Mouse (Mus musculus): ENCODE measurements around the gene Nfyb. TPM values are rescaled to one million over a fixed set of nuclear protein-coding genes. Genes with fewer than 3 reads are reported as not detected.

Gene Nfyb
- polyA plus RNA-seq, 1 experiment from 2014 or later = 60.7 TPM

- H3K4me2 ChIP-seq (replicated peaks; ENCODE audit: low read depth, low read length) = no peak overlapping the region
- no peaks in the 10 kb centered on the region for H3K27me3 ChIP-seq (ENCODE audit: control insufficient read depth, insufficient read depth, low read length)
- WGBS = 96% methylated on average over 9 of the region's 9 CpGs
- DNase-seq (ENCODE audit: low spot score) (no peak), ATAC-seq (ENCODE audit: low FRiP score) (no peak)
- H3K4me1 ChIP-seq (replicated peaks; ENCODE audit: control insufficient read depth, insufficient read depth, low read length) = peaks cover 7% of the 10 kb centered on the region
- no peak overlapping the region for H3K27ac ChIP-seq (ENCODE audit: low read depth, low read length)
- H3K9ac ChIP-seq (ENCODE audit: low read depth, low read length) = no peak overlapping the region
- no peak overlapping the region for H3K4me3 ChIP-seq (ENCODE audit: low read depth, low read length)
- H3K9me3 ChIP-seq (ENCODE audit: control insufficient read depth, low read length) = no peaks in the 10 kb centered on the region
- peaks cover 21% of the 10 kb centered on the region for H3K36me3 ChIP-seq (ENCODE audit: control insufficient read depth, insufficient read depth, low read length)
Observed at GRCm38 (mm10) chr10:82757341-82757740, 6.6 kb downstream of the Nfyb start.

GRCm38 (mm10) chr10:82756466-82756865 is 7.5 kb downstream of the Nfyb start:
- Histone ChIP-seq H3K4me1 (replicated peaks; ENCODE audit: control insufficient read depth, insufficient read depth, low read length) (peaks cover 6% of the 10 kb centered on the region), H3K9ac (ENCODE audit: low read depth, low read length) (no peak overlapping the region), H3K4me3 (ENCODE audit: low read depth, low read length) (no peak overlapping the region), H3K27me3 (ENCODE audit: control insufficient read depth, insufficient read depth, low read length) (no peaks in the 10 kb centered on the region), H3K27ac (ENCODE audit: low read depth, low read length) (no peak overlapping the region), H3K4me2 (replicated peaks; ENCODE audit: low read depth, low read length) (no peak overlapping the region), H3K9me3 (ENCODE audit: control insufficient read depth, low read length) (no peaks in the 10 kb centered on the region), H3K36me3 (ENCODE audit: control insufficient read depth, insufficient read depth, low read length) (peaks cover 27% of the 10 kb centered on the region)
- ATAC-seq (ENCODE audit: low FRiP score) (no peak), DNase-seq (ENCODE audit: low spot score) (no peak)
- WGBS = 91% methylated on average over 9 of the region's 9 CpGs

- 93% methylated on average over 11 of the region's 11 CpGs for WGBS
- H3K9me3 ChIP-seq (ENCODE audit: control insufficient read depth, low read length) = no peaks in the 10 kb centered on the region
- no peak overlapping the region for H3K27ac ChIP-seq (ENCODE audit: low read depth, low read length)
- H3K4me3 ChIP-seq (ENCODE audit: low read depth, low read length) = no peak overlapping the region
- ATAC-seq (ENCODE audit: low FRiP score) (no peak), DNase-seq (ENCODE audit: low spot score) (no peak)
- no peak overlapping the region for H3K4me2 ChIP-seq (replicated peaks; ENCODE audit: low read depth, low read length)
- no peak overlapping the region for H3K9ac ChIP-seq (ENCODE audit: low read depth, low read length)
- no peaks in the 10 kb centered on the region for H3K27me3 ChIP-seq (ENCODE audit: control insufficient read depth, insufficient read depth, low read length)
- H3K4me1 ChIP-seq (replicated peaks; ENCODE audit: control insufficient read depth, insufficient read depth, low read length) = 0 out of 2 replicates have a peak, but pooled peaks cover 2% of the 10 kb centered on the region
- peaks cover 28% of the 10 kb centered on the region for H3K36me3 ChIP-seq (ENCODE audit: control insufficient read depth, insufficient read depth, low read length)
Observed at GRCm38 (mm10) chr10:82755213-82755890, 8.6 kb downstream of the Nfyb start.

GRCm38 (mm10) chr10:82754642-82755041 is 9.3 kb downstream of the Nfyb start:
- DNase-seq (ENCODE audit: low spot score) (no peak), ATAC-seq (ENCODE audit: low FRiP score) (no peak)
- 100% methylated on average over 1 of the region's 1 CpGs for WGBS
- no peak overlapping the region for H3K27ac ChIP-seq (ENCODE audit: low read depth, low read length)
- H3K36me3 ChIP-seq (ENCODE audit: control insufficient read depth, insufficient read depth, low read length) = peaks cover 28% of the 10 kb centered on the region
- no peaks in the 10 kb centered on the region for H3K27me3 ChIP-seq (ENCODE audit: control insufficient read depth, insufficient read depth, low read length)
- H3K9me3 ChIP-seq (ENCODE audit: control insufficient read depth, low read length) = no peaks in the 10 kb centered on the region
- H3K4me2 ChIP-seq (replicated peaks; ENCODE audit: low read depth, low read length) = no peak overlapping the region
- H3K4me3 ChIP-seq (ENCODE audit: low read depth, low read length) = no peak overlapping the region
- H3K9ac ChIP-seq (ENCODE audit: low read depth, low read length) = no peak overlapping the region
- H3K4me1 ChIP-seq (replicated peaks; ENCODE audit: control insufficient read depth, insufficient read depth, low read length) = no peaks in the 10 kb centered on the region

GRCm38 (mm10) chr10:82752921-82753320 is 11.0 kb downstream of the Nfyb start:
- ATAC-seq (ENCODE audit: low FRiP score) = no peak
- H3K9ac ChIP-seq (ENCODE audit: low read depth, low read length) = no peak overlapping the region
- 94% methylated on average over 3 of the region's 3 CpGs for WGBS

GRCm38 (mm10) chr10:82750778-82751177 is 13.2 kb downstream of the Nfyb start:
- no peak overlapping the region for H3K4me2 ChIP-seq (replicated peaks; ENCODE audit: low read depth, low read length)
- H3K4me1 ChIP-seq (replicated peaks; ENCODE audit: control insufficient read depth, insufficient read depth, low read length) = no peaks in the 10 kb centered on the region
- no peaks in the 10 kb centered on the region for H3K27me3 ChIP-seq (ENCODE audit: control insufficient read depth, insufficient read depth, low read length)
- DNase-seq (ENCODE audit: low spot score) (no peak), ATAC-seq (ENCODE audit: low FRiP score) (no peak)
- H3K36me3 ChIP-seq (ENCODE audit: control insufficient read depth, insufficient read depth, low read length) = peaks cover 30% of the 10 kb centered on the region
- H3K27ac ChIP-seq (ENCODE audit: low read depth, low read length) = no peak overlapping the region
- H3K4me3 ChIP-seq (ENCODE audit: low read depth, low read length) = no peak overlapping the region
- H3K9me3 ChIP-seq (ENCODE audit: control insufficient read depth, low read length) = no peaks in the 10 kb centered on the region
- no peak overlapping the region for H3K9ac ChIP-seq (ENCODE audit: low read depth, low read length)
- 91% methylated on average over 6 of the region's 6 CpGs for WGBS

More at GRCm38 (mm10) chr10:82752921-82753320, 11.0 kb downstream of the Nfyb start:
- H3K27ac ChIP-seq (ENCODE audit: low read depth, low read length) = no peak overlapping the region
- H3K4me3 ChIP-seq (ENCODE audit: low read depth, low read length) = no peak overlapping the region
- H3K4me2 ChIP-seq (replicated peaks; ENCODE audit: low read depth, low read length) = no peak overlapping the region
- no peaks in the 10 kb centered on the region for H3K9me3 ChIP-seq (ENCODE audit: control insufficient read depth, low read length)
- H3K36me3 ChIP-seq (ENCODE audit: control insufficient read depth, insufficient read depth, low read length) = peaks cover 32% of the 10 kb centered on the region
- H3K27me3 ChIP-seq (ENCODE audit: control insufficient read depth, insufficient read depth, low read length) = no peaks in the 10 kb centered on the region
- H3K4me1 ChIP-seq (replicated peaks; ENCODE audit: control insufficient read depth, insufficient read depth, low read length) = no peaks in the 10 kb centered on the region
- no peak for DNase-seq (ENCODE audit: low spot score)

GRCm38 (mm10) chr10:82746988-82747850 is 16.7 kb downstream of the Nfyb start:
- WGBS = 93% methylated on average over 15 of the region's 15 CpGs

GRCm38 (mm10) chr10:82745301-82745700 is 18.6 kb downstream of the Nfyb start:
- H3K27me3 ChIP-seq (ENCODE audit: control insufficient read depth, insufficient read depth, low read length) = no peaks in the 10 kb centered on the region
- H3K4me2 ChIP-seq (replicated peaks; ENCODE audit: low read depth, low read length) = no peak overlapping the region
- no peak overlapping the region for H3K27ac ChIP-seq (ENCODE audit: low read depth, low read length)
- WGBS = 91% methylated on average over 5 of the region's 5 CpGs
- H3K4me3 ChIP-seq (ENCODE audit: low read depth, low read length) = no peak overlapping the region
- DNase-seq (ENCODE audit: low spot score) (no peak), ATAC-seq (ENCODE audit: low FRiP score) (no peak)
- H3K36me3 ChIP-seq (ENCODE audit: control insufficient read depth, insufficient read depth, low read length) = peaks cover 11% of the 10 kb centered on the region; the same call in 1 of the 2 replicates
- no peak overlapping the region for H3K9ac ChIP-seq (ENCODE audit: low read depth, low read length)
- no peaks in the 10 kb centered on the region for H3K9me3 ChIP-seq (ENCODE audit: control insufficient read depth, low read length)
- no peaks in the 10 kb centered on the region for H3K4me1 ChIP-seq (replicated peaks; ENCODE audit: control insufficient read depth, insufficient read depth, low read length)

More at GRCm38 (mm10) chr10:82746988-82747850, 16.7 kb downstream of the Nfyb start:
- Histone ChIP-seq H3K36me3 (ENCODE audit: control insufficient read depth, insufficient read depth, low read length) (peaks cover 22% of the 10 kb centered on the region), H3K27me3 (ENCODE audit: control insufficient read depth, insufficient read depth, low read length) (no peaks in the 10 kb centered on the region), H3K4me3 (ENCODE audit: low read depth, low read length) (no peak overlapping the region), H3K9ac (ENCODE audit: low read depth, low read length) (no peak overlapping the region), H3K27ac (ENCODE audit: low read depth, low read length) (no peak overlapping the region), H3K4me1 (replicated peaks; ENCODE audit: control insufficient read depth, insufficient read depth, low read length) (no peaks in the 10 kb centered on the region), H3K9me3 (ENCODE audit: control insufficient read depth, low read length) (no peaks in the 10 kb centered on the region), H3K4me2 (replicated peaks; ENCODE audit: low read depth, low read length) (no peak overlapping the region)
- ATAC-seq (ENCODE audit: low FRiP score) = no peak
- no peak for DNase-seq (ENCODE audit: low spot score)
